Mouse (Mus musculus) neural tube, embryonic 14.5 days (tissue): ENCODE measurements around the gene Hist1h4f. TPM values are rescaled to one million over a fixed set of nuclear protein-coding genes. Genes with fewer than 3 reads are reported as not detected.
"Not testable (repeated sequence)": the region's sequence is repeated elsewhere in the genome, so short reads cannot be mapped to it uniquely, and the experiment has no call there.

Source experiments
- ATAC-seq: fragments of 200-750 bp; cut with Nextera tagmentation; 2 replicates; pipeline ENCODE4 v1.8.0; 2017; ENCODE audit warnings: low read depth, mild to moderate bottlenecking, moderate TSS enrichment, moderate library complexity
- H3K27ac ChIP-seq: fragments of 300-500 bp; sonication (generic); 2 replicates; pipeline ENCODE4 v1.5.1; 2014; ENCODE audit warnings: low read depth, mild to moderate bottlenecking, control low read depth, low read length, moderate library complexity, mixed read lengths
- H3K27me3 ChIP-seq: fragments of 300-500 bp; sonication (generic); 2 replicates; pipeline ENCODE4 v1.6.1; 2014; ENCODE audit warnings: low read length; ENCODE audit not compliant: control insufficient read depth, insufficient read depth
- H3K36me3 ChIP-seq: fragments of 300-500 bp; sonication (generic); 2 replicates; pipeline ENCODE4 v1.6.1; 2014; ENCODE audit warnings: low read length, mixed read lengths; ENCODE audit not compliant: control insufficient read depth, insufficient read depth
- H3K4me1 ChIP-seq: fragments of 300-500 bp; sonication (generic); 2 replicates; pipeline ENCODE4 v1.6.1; 2014; ENCODE audit warnings: low read length; ENCODE audit not compliant: control insufficient read depth, insufficient read depth
- H3K4me2 ChIP-seq: fragments of 300-500 bp; sonication (generic); 2 replicates; pipeline ENCODE4 v1.6.1; 2014; ENCODE audit warnings: mild to moderate bottlenecking, low read depth, low read length, control low read depth
- H3K4me3 ChIP-seq: fragments of 300-500 bp; sonication (generic); 2 replicates; pipeline ENCODE4 v1.5.1; 2014; ENCODE audit warnings: low read depth, low read length, control low read depth, mixed read lengths
- H3K9ac ChIP-seq: fragments of 300-500 bp; sonication (generic); replicated peaks from 2 replicates; pipeline ENCODE4 v1.6.1; 2014; ENCODE audit warnings: low read depth, mild to moderate bottlenecking, control low read depth, low read length, mixed read lengths
- H3K9me3 ChIP-seq: fragments of 300-500 bp; sonication (generic); 2 replicates; pipeline ENCODE4 v1.6.1; 2016; ENCODE audit warnings: low read length; ENCODE audit not compliant: control insufficient read depth
- WGBS: fragments of 180-500 bp; shearing (Covaris S2); extraction: QIAGEN DNeasy Blood & Tissue Kit; methylation state at CpG from one replicate; pipeline ENCODE4 v1.1.7; 2014; 5-methylcytosine and 5-hydroxymethylcytosine counted together
- polyA plus RNA-seq: library from polyadenylated mRNA; unstranded; fragments of >200 nt; fragmentation: Nextera tagmentation; extraction: Ambion mirVana; gene quantifications from 2 replicates; pipeline ENCODE4 v1.2.1, GENCODE M21; 2014

The Hist1h4f gene
- polyA plus RNA-seq = not detected in 2 replicates

GRCm38 (mm10) chr13:23551146-23551834 lies at the start of gene Hist1h4f:
Gene Hist1h4f (minus strand): TSS chr13:23551648.
- not testable (repeated sequence) for H3K9me3 ChIP-seq, H3K36me3 ChIP-seq, H3K27me3 ChIP-seq, H3K4me1 ChIP-seq
- peak within 1 kb of the TSS; percentile 84 for H3K27ac ChIP-seq
- H3K9ac ChIP-seq = peak within 1 kb of the TSS; percentile 43
- peak; percentile 91 for ATAC-seq
- 1% methylated on average over 44 of the region's 47 CpGs for WGBS
- peak within 1 kb of the TSS; percentile 52 for H3K4me2 ChIP-seq
- peak within 1 kb of the TSS; percentile 34 for H3K4me3 ChIP-seq

- no peak overlapping the region for H3K4me2 ChIP-seq
- H3K27me3 ChIP-seq = no peaks in the 10 kb centered on the region
- no peak overlapping the region for H3K9ac ChIP-seq
- WGBS = 10% methylated on average over 9 of the region's 9 CpGs
- ATAC-seq = peak; percentile 71; the same call in 1 of the 2 replicates
- H3K27ac ChIP-seq = no peak overlapping the region
- H3K36me3 ChIP-seq = no peaks in the 10 kb centered on the region
- H3K4me3 ChIP-seq = no peak overlapping the region
- H3K9me3 ChIP-seq = no peaks in the 10 kb centered on the region
- H3K4me1 ChIP-seq = no peaks in the 10 kb centered on the region
These were observed 46.5 kb upstream of the Hist1h4f start for GRCm38 (mm10) chr13:23597957-23598356.

GRCm38 (mm10) chr13:23595622-23596372 lies 44.3 kb upstream of the Hist1h4f start:
- Histone ChIP-seq H3K9me3 (no peaks in the 10 kb centered on the region), H3K4me3 (no peak overlapping the region), H3K9ac (no peak overlapping the region), H3K27me3 (no peaks in the 10 kb centered on the region), H3K4me1 (no peaks in the 10 kb centered on the region), H3K36me3 (no peaks in the 10 kb centered on the region), H3K27ac (no peak overlapping the region), H3K4me2 (no peak overlapping the region)
- 87% methylated on average over 7 of the region's 7 CpGs for WGBS
- ATAC-seq = no peak

GRCm38 (mm10) chr13:23595185-23595584 lies 43.7 kb upstream of the Hist1h4f start:
- no peak overlapping the region for H3K27ac ChIP-seq
- no peaks in the 10 kb centered on the region for H3K9me3 ChIP-seq
- ATAC-seq = no peak
- H3K9ac ChIP-seq = no peak overlapping the region
- H3K27me3 ChIP-seq = no peaks in the 10 kb centered on the region
- no peaks in the 10 kb centered on the region for H3K4me1 ChIP-seq
- H3K4me3 ChIP-seq = no peak overlapping the region
- WGBS = 86% methylated on average over 2 of the region's 2 CpGs
- no peaks in the 10 kb centered on the region for H3K36me3 ChIP-seq
- H3K4me2 ChIP-seq = no peak overlapping the region

- ATAC-seq = no peak
- H3K4me1 ChIP-seq = no peaks in the 10 kb centered on the region
- no peak overlapping the region for H3K9ac ChIP-seq
- no peaks in the 10 kb centered on the region for H3K27me3 ChIP-seq
- no peak overlapping the region for H3K4me2 ChIP-seq
- H3K36me3 ChIP-seq = no peaks in the 10 kb centered on the region
- 87% methylated on average over 5 of the region's 5 CpGs for WGBS
- no peak overlapping the region for H3K4me3 ChIP-seq
- H3K9me3 ChIP-seq = no peaks in the 10 kb centered on the region
- H3K27ac ChIP-seq = no peak overlapping the region
These were observed 41.8 kb upstream of the Hist1h4f start for GRCm38 (mm10) chr13:23593051-23593770.

GRCm38 (mm10) chr13:23592614-23593013 lies 41.2 kb upstream of the Hist1h4f start:
- H3K4me3 ChIP-seq = no peak overlapping the region
- no peaks in the 10 kb centered on the region for H3K9me3 ChIP-seq
- H3K4me1 ChIP-seq = no peaks in the 10 kb centered on the region
- H3K27me3 ChIP-seq = no peaks in the 10 kb centered on the region
- 93% methylated on average over 7 of the region's 7 CpGs for WGBS
- H3K27ac ChIP-seq = no peak overlapping the region
- no peak overlapping the region for H3K4me2 ChIP-seq
- H3K36me3 ChIP-seq = no peaks in the 10 kb centered on the region
- ATAC-seq = no peak
- no peak overlapping the region for H3K9ac ChIP-seq

- H3K4me3 ChIP-seq, H3K9me3 ChIP-seq, H3K4me1 ChIP-seq, H3K9ac ChIP-seq, H3K27ac ChIP-seq, H3K4me2 ChIP-seq, H3K27me3 ChIP-seq, ATAC-seq, H3K36me3 ChIP-seq: not testable (repeated sequence)
- 84% methylated on average over 7 of the region's 7 CpGs for whole genome bisulfite sequencing
These were observed 40.4 kb upstream of the Hist1h4f start for GRCm38 (mm10) chr13:23591886-23592285.

- Histone ChIP-seq H3K9ac (no peak overlapping the region), H3K9me3 (no peaks in the 10 kb centered on the region), H3K27ac (no peak overlapping the region), H3K36me3 (no peaks in the 10 kb centered on the region), H3K4me1 (peaks cover 7% of the 10 kb centered on the region), H3K4me3 (no peak overlapping the region), H3K4me2 (no peak overlapping the region), H3K27me3 (no peaks in the 10 kb centered on the region)
- 94% methylated on average over 7 of the region's 7 CpGs for WGBS
- ATAC-seq = no peak
These were observed 39.8 kb upstream of the Hist1h4f start for GRCm38 (mm10) chr13:23591206-23591605.

GRCm38 (mm10) chr13:23586940-23587225 lies 35.4 kb upstream of the Hist1h4f start:
- no peak for ATAC-seq
- no peak overlapping the region for H3K9ac ChIP-seq
- peaks cover 21% of the 10 kb centered on the region for H3K4me1 ChIP-seq
- no peaks in the 10 kb centered on the region for H3K27me3 ChIP-seq
- no peaks in the 10 kb centered on the region for H3K36me3 ChIP-seq
- H3K4me3 ChIP-seq = 0 out of 2 replicates have a peak overlapping the region, but pooled peaks have one; percentile 46
- no peak overlapping the region; the same call in 1 of the 2 replicates for H3K27ac ChIP-seq
- H3K9me3 ChIP-seq = no peaks in the 10 kb centered on the region
- H3K4me2 ChIP-seq = peak overlapping the region; percentile 62
- WGBS = 0% methylated on average over 1 of the region's 1 CpGs
